Mouse (Mus musculus) neutrophil, adult 65 days (primary cell): ENCODE results near the gene Mrgpra1. TPM values are rescaled to one million over a fixed set of nuclear protein-coding genes. Genes with fewer than 3 reads are reported as not detected.

Source experiments
- total RNA-seq: library from RNA; stranded (reverse); gene quantifications from 2 replicates; pipeline ENCODE4 v1.2.4, GENCODE M21; 2023

Mrgpra1 gene
- not detected in 2 replicates for total RNA-seq

DNA sequence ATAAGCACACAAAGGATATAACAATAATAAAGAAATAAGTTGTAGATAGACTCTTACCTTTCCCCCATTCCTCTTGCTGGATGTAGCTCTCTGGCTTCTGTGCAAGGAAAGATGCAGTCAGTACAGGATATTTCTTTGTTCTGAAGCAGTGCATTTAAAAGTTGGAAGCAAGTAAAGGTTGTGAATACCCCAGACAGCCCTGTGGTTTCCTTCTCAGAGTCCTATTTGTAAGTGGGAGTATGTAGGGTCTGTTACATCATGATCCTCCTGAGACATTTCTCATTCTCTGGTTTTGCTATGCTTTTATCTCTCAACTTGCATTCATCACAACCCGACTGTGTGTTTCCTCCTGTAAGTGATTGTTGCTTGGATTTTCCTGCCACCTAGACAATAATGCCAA, at the start of gene Mrgpra1:
Mrgpra1 (minus strand) TSS at position 101 of the 400 bp plus-strand sequence.

Other genes with a start within 250 kb of the Mrgpra1 start
- not detected in 2 replicates for gene Ptpn5, start 220.6 kb downstream of the Mrgpra1 start, total RNA-seq
- gene Mrgpra6, start 149.3 kb downstream of the Mrgpra1 start, total RNA-seq, result not detected in 2 replicates
- not detected in 2 replicates for gene Mrgpra9, start 101.4 kb downstream of the Mrgpra1 start, total RNA-seq
- gene Mrgpra2a, start 97.9 kb upstream of the Mrgpra1 start, total RNA-seq, result 80.1 and 106 TPM in 2 replicates
- 596 and 609 TPM in 2 replicates for gene Mrgpra2b, start 174.6 kb upstream of the Mrgpra1 start, total RNA-seq
- not detected in 2 replicates for gene Mrgpra3, start 247.1 kb upstream of the Mrgpra1 start, total RNA-seq